Mouse (Mus musculus) heart, embryonic 16.5 days (tissue): ENCODE measurements around the gene Ap2a1. TPM values are rescaled to one million over a fixed set of nuclear protein-coding genes. Genes with fewer than 3 reads are reported as not detected.

Experiments used
- ATAC-seq: fragments of 200-750 bp; cut with Nextera tagmentation; replicated peaks from 2 replicates; pipeline ENCODE4 v1.8.0; 2017; ENCODE audit warnings: moderate number of reproducible peaks; ENCODE audit not compliant: insufficient read depth, low FRiP score; ENCODE audit errors: extremely low read depth
- H3K27ac ChIP-seq: fragments of 300-500 bp; sonication (generic); 2 replicates; pipeline ENCODE4 v1.5.1; 2014; ENCODE audit warnings: mild to moderate bottlenecking, low read length, control low read depth, moderate library complexity
- H3K27me3 ChIP-seq: fragments of 300-500 bp; sonication (generic); 2 replicates; pipeline ENCODE4 v1.6.1; 2014; ENCODE audit warnings: low read length, mixed read lengths; ENCODE audit not compliant: control insufficient read depth, insufficient read depth
- H3K36me3 ChIP-seq: fragments of 300-500 bp; sonication (generic); 2 replicates; pipeline ENCODE4 v1.6.1; 2014; ENCODE audit not compliant: control insufficient read depth, insufficient read depth
- H3K4me1 ChIP-seq: fragments of 300-500 bp; sonication (generic); 2 replicates; pipeline ENCODE4 v1.6.1; 2014; ENCODE audit warnings: low read length, mixed read lengths; ENCODE audit not compliant: control insufficient read depth, insufficient read depth
- H3K4me2 ChIP-seq: fragments of 300-500 bp; sonication (generic); 2 replicates; pipeline ENCODE4 v1.6.1; 2014; ENCODE audit warnings: low read depth, mild to moderate bottlenecking, control low read depth, low read length
- H3K4me3 ChIP-seq: fragments of 300-500 bp; sonication (generic); 2 replicates; pipeline ENCODE4 v1.5.1; 2014; ENCODE audit warnings: mild to moderate bottlenecking, control low read depth, low read length
- H3K9ac ChIP-seq: fragments of 300-500 bp; sonication (generic); 2 replicates; pipeline ENCODE4 v1.6.1; 2014; ENCODE audit warnings: low read length, control low read depth
- H3K9me3 ChIP-seq: fragments of 300-500 bp; sonication (generic); replicated peaks from 2 replicates; pipeline ENCODE4 v1.6.1; 2016; ENCODE audit warnings: low read length; ENCODE audit not compliant: control insufficient read depth
- WGBS: fragments of 180-500 bp; shearing (Covaris S2); extraction: QIAGEN DNeasy Blood & Tissue Kit; methylation state at CpG from one replicate; pipeline ENCODE4 v1.1.7; 2014; 5-methylcytosine and 5-hydroxymethylcytosine counted together
- polyA plus RNA-seq: library from polyadenylated mRNA; unstranded; fragments of >200 nt; fragmentation: Nextera tagmentation; extraction: Ambion mirVana; gene quantifications from 2 replicates; pipeline ENCODE4 v1.2.1, GENCODE M21; 2015

Ap2a1 gene
- polyA plus RNA-seq, 1 experiment from 2014 or later, result 51.8 TPM

DNA sequence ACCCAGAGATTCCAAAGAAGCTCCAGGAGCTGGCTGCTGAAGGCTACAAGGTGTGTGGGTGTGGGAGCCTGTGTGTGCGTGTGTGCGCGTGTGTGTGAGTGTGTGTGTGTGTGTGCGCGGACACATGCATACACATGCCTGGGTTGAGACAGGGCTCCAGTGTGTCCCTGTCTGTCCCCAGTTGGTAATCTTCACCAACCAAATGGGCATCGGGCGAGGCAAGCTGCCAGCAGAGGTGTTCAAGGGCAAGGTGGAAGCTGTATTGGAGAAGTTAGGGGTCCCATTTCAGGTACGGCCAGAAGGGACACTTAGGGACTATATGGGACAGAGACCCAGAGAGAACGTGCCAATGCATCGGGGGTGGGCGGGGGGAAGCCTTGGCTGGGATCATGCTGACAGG, 69.4 kb downstream of the Ap2a1 start:
- no peak overlapping the region for H3K4me3 ChIP-seq
- no peak for ATAC-seq
- H3K27me3 ChIP-seq, result no peaks in the 10 kb centered on the region
- peaks cover 26% of the 10 kb centered on the region for H3K36me3 ChIP-seq
- no peak overlapping the region for H3K9ac ChIP-seq
- no peak overlapping the region for H3K27ac ChIP-seq
- H3K4me2 ChIP-seq, result no peak overlapping the region
- no peaks in the 10 kb centered on the region for H3K9me3 ChIP-seq
- H3K4me1 ChIP-seq, result peaks cover 27% of the 10 kb centered on the region
- 89% methylated on average over 11 of the region's 11 CpGs for WGBS

- H3K27me3 ChIP-seq, result no peaks in the 10 kb centered on the region
- H3K9me3 ChIP-seq, result no peaks in the 10 kb centered on the region
- H3K4me3 ChIP-seq, result peak overlapping the region; percentile 63
- no peak overlapping the region for H3K27ac ChIP-seq
- peak overlapping the region; percentile 83 for H3K9ac ChIP-seq
- 26% methylated on average over 8 of the region's 8 CpGs for WGBS
- H3K4me1 ChIP-seq, result peaks cover 24% of the 10 kb centered on the region
- no peak for ATAC-seq
- H3K36me3 ChIP-seq, result peaks cover 9% of the 10 kb centered on the region
- H3K4me2 ChIP-seq, result peak overlapping the region; percentile 75
These were observed 71.4 kb downstream of the Ap2a1 start for GRCm38 (mm10) chr7:44857905-44858304.

GRCm38 (mm10) chr7:44857042-44857552, 72.2 kb downstream of the Ap2a1 start, which contains the start of gene Pnkp:
Gene Pnkp, plus strand, starts transcription at chr7:44857139.
- Histone ChIP-seq H3K4me1 (peaks cover 26% of the 10 kb centered on the region), H3K9ac (peak within 1 kb of the TSS; percentile 83), H3K27ac (peak within 1 kb of the TSS; percentile 82), H3K27me3 (no peaks in the 10 kb centered on the region), H3K36me3 (peaks cover 1% of the 10 kb centered on the region), H3K4me2 (peak within 1 kb of the TSS; percentile 75), H3K4me3 (peak within 1 kb of the TSS; percentile 63), H3K9me3 (no peaks in the 10 kb centered on the region)
- under 1% methylated on average over 32 of the region's 32 CpGs for WGBS
- peak; percentile 11; the same call in 1 of the 2 replicates for ATAC-seq

- H3K9me3 ChIP-seq, result no peaks in the 10 kb centered on the region
- no peak for ATAC-seq
- no peaks in the 10 kb centered on the region for H3K27me3 ChIP-seq
- no peaks in the 10 kb centered on the region for H3K36me3 ChIP-seq
- peak overlapping the region; percentile 82 for H3K27ac ChIP-seq
- peaks cover 30% of the 10 kb centered on the region for H3K4me1 ChIP-seq
- H3K9ac ChIP-seq, result peak overlapping the region; percentile 83
- peak overlapping the region; percentile 63 for H3K4me3 ChIP-seq
- peak overlapping the region; percentile 75 for H3K4me2 ChIP-seq
- WGBS, result 54% methylated on average over 9 of the region's 9 CpGs
These were observed 72.9 kb downstream of the Ap2a1 start for GRCm38 (mm10) chr7:44856265-44856916.

DNA sequence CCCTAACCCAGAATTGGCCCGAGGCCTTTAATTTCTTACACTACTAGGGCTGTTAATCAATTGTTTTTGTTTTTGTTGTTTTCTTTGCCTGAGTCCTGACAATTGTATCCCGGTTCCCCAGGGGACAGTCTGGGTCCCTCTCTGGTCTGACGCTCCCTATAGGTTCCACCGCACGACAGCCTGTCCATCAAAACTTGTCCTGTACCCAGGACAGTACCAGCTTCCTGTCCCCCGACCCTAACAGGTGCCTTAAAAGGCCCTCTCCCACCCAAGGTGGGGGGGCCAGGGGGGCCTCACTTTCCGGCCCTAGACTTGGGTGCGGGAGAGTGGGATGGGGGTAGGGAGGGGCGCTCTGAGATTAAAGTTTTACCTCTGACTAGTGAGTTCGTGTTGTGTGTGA, 74.3 kb downstream of the Ap2a1 start:
- Histone ChIP-seq H3K4me3 (peak overlapping the region; percentile 60), H3K27ac (peak overlapping the region; percentile 94), H3K4me1 (peaks cover 39% of the 10 kb centered on the region), H3K9ac (peak overlapping the region; percentile 79), H3K9me3 (no peaks in the 10 kb centered on the region), H3K36me3 (no peaks in the 10 kb centered on the region), H3K4me2 (peak overlapping the region; percentile 94), H3K27me3 (no peaks in the 10 kb centered on the region)
- 0 out of 2 replicates have a peak, but pooled peaks have one; percentile 0 for ATAC-seq
- 39% methylated on average over 10 of the region's 10 CpGs for WGBS

- peak overlapping the region; percentile 94 for H3K27ac ChIP-seq
- H3K4me1 ChIP-seq, result peaks cover 39% of the 10 kb centered on the region
- H3K4me2 ChIP-seq, result peak overlapping the region; percentile 94
- H3K9me3 ChIP-seq, result no peaks in the 10 kb centered on the region
- peak; percentile 58 for ATAC-seq
- H3K36me3 ChIP-seq, result no peaks in the 10 kb centered on the region
- peak overlapping the region; percentile 60 for H3K4me3 ChIP-seq
- under 1% methylated on average over 45 of the region's 45 CpGs for WGBS
- H3K27me3 ChIP-seq, result no peaks in the 10 kb centered on the region
- peak overlapping the region; percentile 79 for H3K9ac ChIP-seq
These were observed 74.8 kb downstream of the Ap2a1 start for GRCm38 (mm10) chr7:44854356-44855031.

DNA sequence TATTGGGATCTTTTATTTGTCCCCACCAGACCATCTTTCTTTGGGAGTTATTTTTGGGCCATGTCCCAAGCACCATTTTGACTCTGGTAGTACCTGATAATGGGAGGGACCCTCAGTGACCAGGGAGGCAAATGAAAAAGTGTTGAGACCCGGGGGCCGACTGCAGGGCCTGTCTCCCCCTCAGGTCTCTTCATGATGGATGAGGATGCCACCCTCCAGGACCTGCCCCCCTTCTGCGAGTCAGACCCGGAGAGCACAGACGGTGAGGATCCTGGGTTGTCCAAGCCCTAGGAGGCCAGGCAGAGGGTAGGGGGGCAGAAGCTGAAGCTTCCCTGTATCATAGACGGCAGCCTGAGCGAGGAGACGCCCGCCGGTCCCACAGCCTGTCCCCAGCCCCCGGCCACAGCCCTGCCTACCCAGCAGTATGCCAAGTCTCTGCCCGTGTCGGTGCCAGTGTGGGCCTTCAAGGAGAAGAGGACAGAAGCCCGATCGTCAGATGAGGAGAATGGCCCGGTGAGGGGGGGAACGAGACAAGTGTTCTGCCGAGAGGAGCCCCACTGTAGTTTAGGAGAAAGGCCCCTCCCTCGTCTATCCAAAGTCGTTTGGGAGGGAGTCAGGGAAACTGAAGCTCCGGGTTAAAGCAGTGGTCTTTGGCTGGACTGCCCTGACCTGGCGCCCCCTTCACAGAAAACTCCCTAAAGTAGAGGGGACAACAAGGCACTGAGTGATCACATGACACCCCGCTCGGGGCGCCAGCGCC, 75.5 kb downstream of the Ap2a1 start:
- peak overlapping the region; percentile 60 for H3K4me3 ChIP-seq
- H3K4me2 ChIP-seq, result peak overlapping the region; percentile 94
- peak overlapping the region; percentile 94 for H3K27ac ChIP-seq
- no peaks in the 10 kb centered on the region for H3K36me3 ChIP-seq
- no peak for ATAC-seq
- no peaks in the 10 kb centered on the region for H3K27me3 ChIP-seq
- WGBS, result 30% methylated on average over 26 of the region's 26 CpGs
- H3K9ac ChIP-seq, result peak overlapping the region; percentile 79
- H3K9me3 ChIP-seq, result no peaks in the 10 kb centered on the region
- H3K4me1 ChIP-seq, result peaks cover 39% of the 10 kb centered on the region

GRCm38 (mm10) chr7:44853065-44853464, 76.2 kb downstream of the Ap2a1 start:
- 87% methylated on average over 2 of the region's 2 CpGs for WGBS
- Histone ChIP-seq H3K4me3 (no peak overlapping the region), H3K4me2 (no peak overlapping the region), H3K27ac (no peak overlapping the region), H3K27me3 (no peaks in the 10 kb centered on the region), H3K9ac (no peak overlapping the region), H3K36me3 (no peaks in the 10 kb centered on the region), H3K4me1 (peaks cover 40% of the 10 kb centered on the region), H3K9me3 (no peaks in the 10 kb centered on the region)
- no peak for ATAC-seq
